Mouse (Mus musculus): Measurements from ENCODE around the gene Arih2.

GRCm38 (mm10) chr9:108596998-108597764, 52.0 kb downstream of the Arih2 start, which contains the start of gene P4htm:
- TF ChIP-seq POLR2A (IDR thresholded peaks at IDR 0.05; ENCODE audit: control insufficient read depth, low read depth, low read length) (0 out of 2 replicates have a peak, but pooled peaks have one; percentile 23), CTCF (IDR thresholded peaks at IDR 0.05; ENCODE audit: control insufficient read depth, insufficient read depth, insufficient replicate concordance, low read depth, low read length) (no peak)
